Mouse (Mus musculus): ENCODE results near the gene Zswim3. TPM values are rescaled to one million over a fixed set of nuclear protein-coding genes. Genes with fewer than 3 reads are reported as not detected.
A peak's percentile ranks its signal among the peaks of the same experiment; 100 is the strongest.

Gene Zswim3
- total RNA-seq, 1 experiment: 7.0 TPM

GRCm38 (mm10) chr2:164786388-164786885, 18.5 kb upstream of the Zswim3 start:
- TF ChIP-seq MAFK (IDR thresholded peaks at IDR 0.05; ENCODE audit: insufficient read depth, low read depth, low read length) (no peak), HCFC1 (IDR thresholded peaks at IDR 0.05; ENCODE audit: borderline replicate concordance, insufficient read depth, low read length) (no peak), ZC3H11A (IDR thresholded peaks at IDR 0.05; ENCODE audit: borderline replicate concordance, low read depth, low read length) (no peak), ZNF384 (IDR thresholded peaks at IDR 0.05; ENCODE audit: low read depth, low read length) (no peak), CHD2 (IDR thresholded peaks at IDR 0.05; ENCODE audit: low read depth, low read length) (no peak)
- in situ Hi-C loops (cut with MboI; ENCODE audit: low sequenced_read_pairs in 2 of 2, unreplicated experiment in 2 of 2): no loop called here
- DNase-seq (ENCODE audit: low read depth, low spot score): no peak

GRCm38 (mm10) chr2:164787032-164787431, 17.9 kb upstream of the Zswim3 start:
- Histone ChIP-seq H3K36me3 (ENCODE audit: control insufficient read depth, insufficient read depth, low read length, poor library complexity, severe bottlenecking) (peaks cover 3% of the 10 kb centered on the region; the same call in 1 of the 2 replicates), H3K9me3 (ENCODE audit: control insufficient read depth, insufficient read depth, low read depth, low read length) (no peaks in the 10 kb centered on the region), H3K27ac (ENCODE audit: insufficient read depth, low read depth, low read length, poor library complexity, severe bottlenecking) (no peak overlapping the region), H3K4me3 (ENCODE audit: insufficient read depth in 1 of 2, low read depth in 1 of 2, low read length in 2 of 2, poor library complexity in 1 of 2, severe bottlenecking in 1 of 2) (no peak overlapping the region), H3K4me1 (ENCODE audit: control insufficient read depth in 2 of 2, insufficient read depth in 2 of 2, low read length in 2 of 2, poor library complexity in 1 of 2) (peaks cover 5 to 29% of the 10 kb centered on the region in 2 experiments), H3K9ac (ENCODE audit: insufficient read depth, low read depth, low read length, poor library complexity, severe bottlenecking) (no peak overlapping the region)
- in situ Hi-C loops (cut with MboI; ENCODE audit: low sequenced_read_pairs in 2 of 2, unreplicated experiment in 2 of 2): no loop called here
- TF ChIP-seq MAFK (IDR thresholded peaks at IDR 0.05; ENCODE audit: insufficient read depth, low read depth, low read length): no peak
- TF ChIP-seq HCFC1 (IDR thresholded peaks at IDR 0.05; ENCODE audit: borderline replicate concordance, insufficient read depth, low read length): no peak
- no peak for TF ChIP-seq CHD2 (IDR thresholded peaks at IDR 0.05; ENCODE audit: low read depth, low read length)
- TF ChIP-seq ZC3H11A (IDR thresholded peaks at IDR 0.05; ENCODE audit: borderline replicate concordance, low read depth, low read length): no peak
- no peak for TF ChIP-seq ZNF384 (IDR thresholded peaks at IDR 0.05; ENCODE audit: low read depth, low read length)
- DNase-seq (ENCODE audit: low read depth, low spot score): no peak

More at GRCm38 (mm10) chr2:164786388-164786885, 18.5 kb upstream of the Zswim3 start:
- Histone ChIP-seq H3K27ac (ENCODE audit: insufficient read depth, low read depth, low read length, poor library complexity, severe bottlenecking) (no peak overlapping the region), H3K4me1 (ENCODE audit: control insufficient read depth in 2 of 2, insufficient read depth in 2 of 2, low read length in 2 of 2, poor library complexity in 1 of 2) (peaks cover 5 to 29% of the 10 kb centered on the region in 2 experiments), H3K9me3 (ENCODE audit: control insufficient read depth, insufficient read depth, low read depth, low read length) (no peaks in the 10 kb centered on the region), H3K4me3 (ENCODE audit: insufficient read depth in 1 of 2, low read depth in 1 of 2, low read length in 2 of 2, poor library complexity in 1 of 2, severe bottlenecking in 1 of 2) (peak overlapping the region; percentile 74 to 90), H3K36me3 (ENCODE audit: control insufficient read depth, insufficient read depth, low read length, poor library complexity, severe bottlenecking) (no peaks in the 10 kb centered on the region; the same call in 1 of the 2 replicates), H3K9ac (ENCODE audit: insufficient read depth, low read depth, low read length, poor library complexity, severe bottlenecking) (no peak overlapping the region; the same call in 1 of the 2 replicates)

- H3K36me3 ChIP-seq (ENCODE audit: control insufficient read depth, insufficient read depth, low read length, poor library complexity, severe bottlenecking): peaks cover 7% of the 10 kb centered on the region; the same call in 1 of the 2 replicates
- in situ Hi-C loops (cut with MboI; ENCODE audit: low sequenced_read_pairs in 2 of 2, unreplicated experiment in 2 of 2): no loop called here
- H3K27ac ChIP-seq (ENCODE audit: insufficient read depth, low read depth, low read length, poor library complexity, severe bottlenecking): no peak overlapping the region
- H3K4me1 ChIP-seq (ENCODE audit: control insufficient read depth in 2 of 2, insufficient read depth in 2 of 2, low read length in 2 of 2, poor library complexity in 1 of 2): peaks cover 5 to 29% of the 10 kb centered on the region in 2 experiments
- DNase-seq (ENCODE audit: low read depth, low spot score): no peak
- no peaks in the 10 kb centered on the region for H3K9me3 ChIP-seq (ENCODE audit: control insufficient read depth, insufficient read depth, low read depth, low read length)
- no peak overlapping the region for H3K9ac ChIP-seq (ENCODE audit: insufficient read depth, low read depth, low read length, poor library complexity, severe bottlenecking)
- no peak overlapping the region for H3K4me3 ChIP-seq (ENCODE audit: insufficient read depth in 1 of 2, low read depth in 1 of 2, low read length in 2 of 2, poor library complexity in 1 of 2, severe bottlenecking in 1 of 2)
- TF ChIP-seq CHD2 (IDR thresholded peaks at IDR 0.05; ENCODE audit: low read depth, low read length) (no peak), HCFC1 (IDR thresholded peaks at IDR 0.05; ENCODE audit: borderline replicate concordance, insufficient read depth, low read length) (no peak), MAFK (IDR thresholded peaks at IDR 0.05; ENCODE audit: insufficient read depth, low read depth, low read length) (no peak), ZNF384 (IDR thresholded peaks at IDR 0.05; ENCODE audit: low read depth, low read length) (no peak), ZC3H11A (IDR thresholded peaks at IDR 0.05; ENCODE audit: borderline replicate concordance, low read depth, low read length) (no peak)
Observed at GRCm38 (mm10) chr2:164787779-164788178, 17.1 kb upstream of the Zswim3 start.

GRCm38 (mm10) chr2:164788411-164788810, 16.5 kb upstream of the Zswim3 start:
- Histone ChIP-seq H3K9ac (ENCODE audit: insufficient read depth, low read depth, low read length, poor library complexity, severe bottlenecking) (no peak overlapping the region), H3K4me1 (ENCODE audit: control insufficient read depth in 2 of 2, insufficient read depth in 2 of 2, low read length in 2 of 2, poor library complexity in 1 of 2) (peaks cover 7 to 32% of the 10 kb centered on the region in 2 experiments), H3K4me3 (ENCODE audit: insufficient read depth in 1 of 2, low read depth in 1 of 2, low read length in 2 of 2, poor library complexity in 1 of 2, severe bottlenecking in 1 of 2) (no peak overlapping the region), H3K36me3 (ENCODE audit: control insufficient read depth, insufficient read depth, low read length, poor library complexity, severe bottlenecking) (peaks cover 9% of the 10 kb centered on the region; the same call in 1 of the 2 replicates), H3K9me3 (ENCODE audit: control insufficient read depth, insufficient read depth, low read depth, low read length) (no peaks in the 10 kb centered on the region), H3K27ac (ENCODE audit: insufficient read depth, low read depth, low read length, poor library complexity, severe bottlenecking) (no peak overlapping the region)
- DNase-seq (ENCODE audit: low read depth, low spot score): no peak
- in situ Hi-C loops (cut with MboI; ENCODE audit: low sequenced_read_pairs in 2 of 2, unreplicated experiment in 2 of 2): no loop called here
- TF ChIP-seq CHD2 (IDR thresholded peaks at IDR 0.05; ENCODE audit: low read depth, low read length): no peak
- TF ChIP-seq HCFC1 (IDR thresholded peaks at IDR 0.05; ENCODE audit: borderline replicate concordance, insufficient read depth, low read length): no peak
- TF ChIP-seq ZNF384 (IDR thresholded peaks at IDR 0.05; ENCODE audit: low read depth, low read length): no peak
- TF ChIP-seq MAFK (IDR thresholded peaks at IDR 0.05; ENCODE audit: insufficient read depth, low read depth, low read length): no peak
- TF ChIP-seq ZC3H11A (IDR thresholded peaks at IDR 0.05; ENCODE audit: borderline replicate concordance, low read depth, low read length): no peak
